Mouse (Mus musculus) midbrain, embryonic 15.5 days (tissue): ENCODE measurements around the gene Kcnd3. TPM values are rescaled to one million over a fixed set of nuclear protein-coding genes. Genes with fewer than 3 reads are reported as not detected.

ENCODE experiments used
- ATAC-seq: fragments of 200-750 bp; cut with Nextera tagmentation; replicated peaks from 2 replicates; pipeline ENCODE4 v1.8.0; 2017; ENCODE audit warnings: moderate TSS enrichment
- H3K27ac ChIP-seq: fragments of 300-500 bp; sonication (generic); 2 replicates; pipeline ENCODE4 v1.5.1; 2015; ENCODE audit warnings: mild to moderate bottlenecking, inconsistent platforms
- H3K27me3 ChIP-seq: fragments of 300-500 bp; sonication (generic); replicated peaks from 2 replicates; pipeline ENCODE4 v1.6.1; 2015; ENCODE audit warnings: inconsistent platforms
- H3K36me3 ChIP-seq: fragments of 300-500 bp; sonication (generic); replicated peaks from 2 replicates; pipeline ENCODE4 v1.6.1; 2015; ENCODE audit warnings: inconsistent platforms
- H3K4me1 ChIP-seq: fragments of 300-500 bp; sonication (generic); 2 replicates; pipeline ENCODE4 v1.6.1; 2015; ENCODE audit warnings: inconsistent platforms
- H3K4me2 ChIP-seq: fragments of 300-500 bp; sonication (generic); 2 replicates; pipeline ENCODE4 v1.6.1; 2015; ENCODE audit warnings: inconsistent platforms, mild to moderate bottlenecking, moderate library complexity
- H3K4me3 ChIP-seq: fragments of 300-500 bp; sonication (generic); 2 replicates; pipeline ENCODE4 v1.5.1; 2015; ENCODE audit warnings: mild to moderate bottlenecking, inconsistent platforms
- H3K9ac ChIP-seq: fragments of 300-500 bp; sonication (generic); 2 replicates; pipeline ENCODE4 v1.6.1; 2015; ENCODE audit warnings: mild to moderate bottlenecking, inconsistent platforms
- H3K9me3 ChIP-seq: fragments of 300-500 bp; sonication (generic); 2 replicates; pipeline ENCODE4 v1.6.1; 2016; ENCODE audit warnings: inconsistent platforms
- WGBS: fragments of 180-500 bp; shearing (Covaris S2); methylation state at CpG from one replicate; pipeline ENCODE4 v1.1.7; 2015; ENCODE audit warnings: mixed read lengths; 5-methylcytosine and 5-hydroxymethylcytosine counted together
- polyA plus RNA-seq: library from polyadenylated mRNA; unstranded; fragments of >200 nt; fragmentation: Nextera tagmentation; extraction: Ambion mirVana; gene quantifications from 2 replicates; pipeline ENCODE4 v1.2.1, GENCODE M21; 2015

The Kcnd3 gene
- polyA plus RNA-seq, 1 experiment from 2014 or later, result 12.5 TPM

GRCm38 (mm10) chr3:105506592-105506991 lies 54.5 kb downstream of the Kcnd3 start:
- ATAC-seq, result peak; percentile 21; the same call in 1 of the 2 replicates
- no peaks in the 10 kb centered on the region for H3K9me3 ChIP-seq

GRCm38 (mm10) chr3:105509321-105509720 lies 57.2 kb downstream of the Kcnd3 start:
- no peak overlapping the region for H3K4me3 ChIP-seq
- no peak overlapping the region for H3K9ac ChIP-seq
- H3K27ac ChIP-seq, result no peak overlapping the region
- no peaks in the 10 kb centered on the region for H3K9me3 ChIP-seq
- H3K4me2 ChIP-seq, result no peak overlapping the region
- 87% methylated on average over 4 of the region's 4 CpGs for WGBS
- no peaks in the 10 kb centered on the region for H3K36me3 ChIP-seq
- no peak for ATAC-seq
- no peaks in the 10 kb centered on the region for H3K27me3 ChIP-seq
- peaks cover 21% of the 10 kb centered on the region for H3K4me1 ChIP-seq

More at GRCm38 (mm10) chr3:105506592-105506991, 54.5 kb downstream of the Kcnd3 start:
- H3K9ac ChIP-seq, result no peak overlapping the region
- H3K27ac ChIP-seq, result 0 out of 2 replicates have a peak overlapping the region, but pooled peaks have one; percentile 34
- peaks cover 21% of the 10 kb centered on the region for H3K4me1 ChIP-seq
- no peak overlapping the region for H3K4me2 ChIP-seq
- no peak overlapping the region for H3K4me3 ChIP-seq
- no peaks in the 10 kb centered on the region for H3K27me3 ChIP-seq
- no peaks in the 10 kb centered on the region for H3K36me3 ChIP-seq
- 74% methylated on average over 4 of the region's 4 CpGs for WGBS

GRCm38 (mm10) chr3:105511836-105512235 lies 59.7 kb downstream of the Kcnd3 start:
- H3K9me3 ChIP-seq, result no peaks in the 10 kb centered on the region
- no peaks in the 10 kb centered on the region for H3K27me3 ChIP-seq
- H3K4me2 ChIP-seq, result no peak overlapping the region
- no peak for ATAC-seq
- no peak overlapping the region for H3K4me3 ChIP-seq
- no peak overlapping the region for H3K9ac ChIP-seq
- no peak overlapping the region for H3K27ac ChIP-seq
- 81% methylated on average over 2 of the region's 2 CpGs for WGBS
- H3K4me1 ChIP-seq, result peaks cover 3% of the 10 kb centered on the region
- H3K36me3 ChIP-seq, result no peaks in the 10 kb centered on the region

GRCm38 (mm10) chr3:105514215-105514614 lies 62.1 kb downstream of the Kcnd3 start:
- H3K4me1 ChIP-seq, result peaks cover 5% of the 10 kb centered on the region
- H3K9me3 ChIP-seq, result no peaks in the 10 kb centered on the region
- H3K4me3 ChIP-seq, result no peak overlapping the region
- 76% methylated on average over 3 of the region's 3 CpGs for WGBS
- H3K27me3 ChIP-seq, result no peaks in the 10 kb centered on the region
- H3K4me2 ChIP-seq, result no peak overlapping the region
- H3K27ac ChIP-seq, result no peak overlapping the region
- no peaks in the 10 kb centered on the region for H3K36me3 ChIP-seq
- ATAC-seq, result no peak
- no peak overlapping the region for H3K9ac ChIP-seq

- H3K27me3 ChIP-seq, result no peaks in the 10 kb centered on the region
- H3K9ac ChIP-seq, result no peak overlapping the region
- no peaks in the 10 kb centered on the region for H3K36me3 ChIP-seq
- no peak overlapping the region for H3K27ac ChIP-seq
- no peak overlapping the region for H3K4me2 ChIP-seq
- no peak for ATAC-seq
- peaks cover 5% of the 10 kb centered on the region for H3K4me1 ChIP-seq
- H3K9me3 ChIP-seq, result no peaks in the 10 kb centered on the region
- H3K4me3 ChIP-seq, result no peak overlapping the region
These were observed 62.9 kb downstream of the Kcnd3 start for GRCm38 (mm10) chr3:105515035-105515434.

GRCm38 (mm10) chr3:105515640-105516039 lies 63.5 kb downstream of the Kcnd3 start:
- Histone ChIP-seq H3K36me3 (no peaks in the 10 kb centered on the region), H3K9me3 (no peaks in the 10 kb centered on the region), H3K27ac (no peak overlapping the region), H3K4me1 (peaks cover 5% of the 10 kb centered on the region), H3K4me2 (no peak overlapping the region), H3K4me3 (no peak overlapping the region), H3K27me3 (no peaks in the 10 kb centered on the region), H3K9ac (no peak overlapping the region)
- WGBS, result 77% methylated on average over 1 of the region's 1 CpGs
- ATAC-seq, result no peak

- ATAC-seq, result no peak
- Histone ChIP-seq H3K36me3 (no peaks in the 10 kb centered on the region), H3K9ac (no peak overlapping the region), H3K27me3 (no peaks in the 10 kb centered on the region), H3K27ac (0 out of 2 replicates have a peak overlapping the region, but pooled peaks have one; percentile 56), H3K4me1 (peaks cover 14% of the 10 kb centered on the region), H3K4me2 (no peak overlapping the region), H3K4me3 (no peak overlapping the region), H3K9me3 (no peaks in the 10 kb centered on the region)
- WGBS, result 90% methylated on average over 6 of the region's 6 CpGs
These were observed 68.3 kb downstream of the Kcnd3 start for GRCm38 (mm10) chr3:105520446-105520845.

DNA sequence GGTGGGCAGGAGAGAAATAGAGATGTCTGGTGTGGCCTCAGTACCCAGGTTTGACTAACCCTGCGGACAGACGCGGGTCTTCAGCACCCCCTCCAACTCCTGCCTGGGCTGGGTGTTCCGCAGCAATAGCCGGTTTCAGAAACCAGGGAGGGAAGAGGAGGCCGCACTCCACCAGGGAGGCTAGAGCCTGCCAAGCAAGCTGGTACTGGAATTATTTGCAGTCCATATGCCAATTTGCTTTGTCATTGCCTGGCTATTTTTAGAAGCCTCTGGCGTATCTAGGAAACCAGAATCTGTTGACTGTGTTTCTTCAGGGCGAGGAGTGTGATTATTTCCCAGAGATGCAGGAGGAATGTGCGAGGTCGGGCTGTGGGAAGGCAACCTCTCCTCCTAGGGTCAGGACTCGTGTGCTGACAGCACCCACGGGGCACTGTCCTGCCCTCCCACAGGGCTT lies 69.1 kb downstream of the Kcnd3 start:
- 58% methylated on average over 12 of the region's 12 CpGs for WGBS
- peaks cover 14% of the 10 kb centered on the region for H3K4me1 ChIP-seq
- H3K4me2 ChIP-seq, result no peak overlapping the region
- H3K36me3 ChIP-seq, result no peaks in the 10 kb centered on the region
- H3K27me3 ChIP-seq, result no peaks in the 10 kb centered on the region
- no peaks in the 10 kb centered on the region for H3K9me3 ChIP-seq
- ATAC-seq, result peak; percentile 73
- H3K4me3 ChIP-seq, result no peak overlapping the region
- peak overlapping the region; percentile 56; the same call in 1 of the 2 replicates for H3K27ac ChIP-seq
- no peak overlapping the region for H3K9ac ChIP-seq

DNA sequence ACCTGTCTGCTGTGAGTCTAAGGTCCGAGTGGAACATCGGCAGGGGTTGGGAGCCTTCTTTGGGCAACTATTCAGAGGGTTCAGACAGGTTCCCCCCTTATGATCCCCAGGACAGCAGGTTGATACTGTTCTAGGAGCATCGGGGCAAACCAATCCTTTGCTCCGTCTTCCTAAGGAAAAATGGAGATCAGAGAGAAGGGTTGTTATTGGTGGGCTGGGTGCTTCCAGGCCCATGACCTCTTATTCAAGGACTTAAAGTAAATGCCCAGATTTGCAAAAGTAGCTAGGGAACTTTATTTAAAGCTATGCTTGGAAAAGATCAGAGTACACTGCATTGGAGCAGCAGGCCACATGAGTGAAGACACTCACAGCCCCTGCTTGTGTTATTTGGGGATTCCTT lies 69.5 kb downstream of the Kcnd3 start:
- 88% methylated on average over 4 of the region's 4 CpGs for WGBS
- H3K4me2 ChIP-seq, result no peak overlapping the region

GRCm38 (mm10) chr3:105528860-105529259 lies 76.7 kb downstream of the Kcnd3 start:
- no peak overlapping the region for H3K9ac ChIP-seq
- no peaks in the 10 kb centered on the region for H3K9me3 ChIP-seq
- ATAC-seq, result no peak
- no peak overlapping the region for H3K4me2 ChIP-seq
- H3K4me1 ChIP-seq, result peaks cover 51% of the 10 kb centered on the region
- 42% methylated on average over 8 of the region's 8 CpGs for WGBS
- H3K27ac ChIP-seq, result peak overlapping the region; percentile 61; the same call in 1 of the 2 replicates
- no peaks in the 10 kb centered on the region for H3K36me3 ChIP-seq
- no peaks in the 10 kb centered on the region for H3K27me3 ChIP-seq
- no peak overlapping the region for H3K4me3 ChIP-seq

More for the DNA sequence above, 69.5 kb downstream of the Kcnd3 start:
- Histone ChIP-seq H3K9ac (no peak overlapping the region), H3K4me1 (peaks cover 14% of the 10 kb centered on the region), H3K36me3 (no peaks in the 10 kb centered on the region), H3K27me3 (no peaks in the 10 kb centered on the region), H3K9me3 (no peaks in the 10 kb centered on the region), H3K4me3 (no peak overlapping the region), H3K27ac (peak overlapping the region; percentile 56; the same call in 1 of the 2 replicates)
- ATAC-seq, result no peak

- WGBS, result 10% methylated on average over 5 of the region's 5 CpGs
These were observed 77.6 kb downstream of the Kcnd3 start for GRCm38 (mm10) chr3:105529700-105530099.

DNA sequence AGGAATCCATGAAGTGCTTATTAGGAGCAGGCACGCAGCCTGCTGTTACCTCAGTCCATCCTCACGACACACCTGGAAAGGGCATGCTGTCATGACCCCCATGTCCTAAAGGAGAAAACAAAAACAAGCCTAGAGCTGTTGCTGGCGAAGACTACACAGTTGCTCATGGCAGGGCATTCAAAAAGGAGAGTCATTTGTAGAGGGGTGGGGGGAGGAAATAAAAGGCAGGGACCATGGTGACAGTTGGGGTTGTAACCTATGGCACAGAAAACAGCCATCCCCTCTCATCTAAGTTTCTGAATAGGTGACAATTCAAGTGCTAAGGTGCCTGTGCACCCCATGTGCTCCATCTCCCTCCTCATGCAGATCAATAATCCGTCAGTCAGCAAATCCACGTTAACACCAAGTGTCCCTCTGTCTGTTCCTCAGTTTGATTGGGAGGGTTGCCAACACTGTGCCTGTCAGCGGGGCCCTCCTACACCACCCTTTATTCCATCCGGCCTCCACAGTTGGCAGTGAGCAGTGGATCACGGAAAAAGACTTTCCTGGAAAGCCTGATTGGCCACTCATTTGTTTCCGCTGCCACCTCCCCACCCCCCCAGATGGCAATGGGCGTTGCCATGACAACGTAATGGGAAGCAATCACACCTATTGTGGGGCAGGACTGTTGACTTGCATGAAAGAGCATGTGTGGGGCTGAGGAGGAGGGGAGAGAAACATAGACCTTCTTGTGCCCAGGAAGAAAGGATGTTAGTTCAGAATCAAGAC lies 78.4 kb downstream of the Kcnd3 start:
- peak overlapping the region; percentile 61 for H3K27ac ChIP-seq
- peak; percentile 85 for ATAC-seq
- H3K4me1 ChIP-seq, result peaks cover 51% of the 10 kb centered on the region
- peak overlapping the region; percentile 33 for H3K4me2 ChIP-seq
- H3K9ac ChIP-seq, result no peak overlapping the region
- H3K27me3 ChIP-seq, result no peaks in the 10 kb centered on the region
- no peak overlapping the region for H3K4me3 ChIP-seq
- 12% methylated on average over 11 of the region's 11 CpGs for WGBS
- H3K9me3 ChIP-seq, result no peaks in the 10 kb centered on the region
- no peaks in the 10 kb centered on the region for H3K36me3 ChIP-seq

More at GRCm38 (mm10) chr3:105529700-105530099, 77.6 kb downstream of the Kcnd3 start:
- Histone ChIP-seq H3K9me3 (no peaks in the 10 kb centered on the region), H3K4me2 (no peak overlapping the region), H3K4me1 (peaks cover 51% of the 10 kb centered on the region), H3K36me3 (no peaks in the 10 kb centered on the region), H3K27ac (peak overlapping the region; percentile 61), H3K9ac (no peak overlapping the region), H3K27me3 (no peaks in the 10 kb centered on the region), H3K4me3 (no peak overlapping the region)
- peak; percentile 57 for ATAC-seq

DNA sequence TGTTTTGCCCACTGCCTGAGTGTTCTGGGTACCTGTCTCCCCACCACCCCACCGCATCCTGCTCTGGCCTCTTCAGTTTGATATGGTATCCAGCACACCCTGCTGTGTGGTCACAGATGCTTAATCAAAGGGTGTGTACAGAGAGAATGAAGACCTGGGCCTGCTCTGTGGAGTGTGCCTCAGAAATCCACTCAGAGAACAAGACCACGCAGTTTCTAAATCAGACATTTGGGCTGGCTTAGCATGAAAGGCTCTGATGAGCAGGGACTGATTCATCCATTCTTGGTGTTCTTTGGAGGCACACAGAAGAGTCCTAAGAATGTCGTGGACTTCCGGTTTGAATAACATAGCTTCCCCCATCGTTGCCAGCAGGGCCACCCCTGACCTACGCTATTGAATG lies 86.3 kb downstream of the Kcnd3 start:
- H3K27ac ChIP-seq, result peak overlapping the region; percentile 59
- H3K4me2 ChIP-seq, result no peak overlapping the region
- ATAC-seq, result peak; percentile 9; the same call in 1 of the 2 replicates
- H3K9me3 ChIP-seq, result no peaks in the 10 kb centered on the region
- 34% methylated on average over 6 of the region's 6 CpGs for WGBS
- no peak overlapping the region for H3K9ac ChIP-seq
- no peaks in the 10 kb centered on the region for H3K27me3 ChIP-seq
- peaks cover 19% of the 10 kb centered on the region for H3K4me1 ChIP-seq
- H3K4me3 ChIP-seq, result no peak overlapping the region
- no peaks in the 10 kb centered on the region for H3K36me3 ChIP-seq
